Mouse (Mus musculus) large intestine, adult 2 months (tissue): ENCODE results near the gene Lrrc23. TPM values are rescaled to one million over a fixed set of nuclear protein-coding genes. Genes with fewer than 3 reads are reported as not detected.
A peak's percentile ranks its signal among the peaks of the same experiment; 100 is the strongest.
"Not testable (repeated sequence)": the region's sequence is repeated elsewhere in the genome, so short reads cannot be mapped to it uniquely, and the experiment has no call there.

Source experiments
- DNase-seq: peaks from one replicate; pipeline ENCODE4 v3.0.0-alpha.2; 2012; ENCODE audit warnings: low read depth, low spot score
- WGBS: fragments of 180-500 bp; shearing (Covaris S2); methylation state at CpG from one replicate; pipeline ENCODE4 v1.1.7; 2018; 5-methylcytosine and 5-hydroxymethylcytosine counted together
- polyA plus RNA-seq: library from polyadenylated mRNA; depleted of rRNA; stranded (reverse); fragments of >200 nt; gene quantifications from 2 replicates; pipeline ENCODE4 v1.2.3, GENCODE M21; 2012

The Lrrc23 gene
- polyA plus RNA-seq, 1 experiment: 0.47 TPM

GRCm38 (mm10) chr6:124808358-124809012, 29.0 kb upstream of the Lrrc23 start, which contains the start of gene Spsb2:
Gene Spsb2 (plus strand): TSS chr6:124808661.
- 1% methylated on average over 29 of the region's 29 CpGs for WGBS
- DNase-seq: no peak

GRCm38 (mm10) chr6:124807986-124808357, 28.4 kb upstream of the Lrrc23 start:
- DNase-seq: no peak
- WGBS: 46% methylated on average over 6 of the region's 6 CpGs

GRCm38 (mm10) chr6:124807366-124807765, 27.8 kb upstream of the Lrrc23 start:
- 71% methylated on average over 4 of the region's 4 CpGs for WGBS
- no peak for DNase-seq

DNA sequence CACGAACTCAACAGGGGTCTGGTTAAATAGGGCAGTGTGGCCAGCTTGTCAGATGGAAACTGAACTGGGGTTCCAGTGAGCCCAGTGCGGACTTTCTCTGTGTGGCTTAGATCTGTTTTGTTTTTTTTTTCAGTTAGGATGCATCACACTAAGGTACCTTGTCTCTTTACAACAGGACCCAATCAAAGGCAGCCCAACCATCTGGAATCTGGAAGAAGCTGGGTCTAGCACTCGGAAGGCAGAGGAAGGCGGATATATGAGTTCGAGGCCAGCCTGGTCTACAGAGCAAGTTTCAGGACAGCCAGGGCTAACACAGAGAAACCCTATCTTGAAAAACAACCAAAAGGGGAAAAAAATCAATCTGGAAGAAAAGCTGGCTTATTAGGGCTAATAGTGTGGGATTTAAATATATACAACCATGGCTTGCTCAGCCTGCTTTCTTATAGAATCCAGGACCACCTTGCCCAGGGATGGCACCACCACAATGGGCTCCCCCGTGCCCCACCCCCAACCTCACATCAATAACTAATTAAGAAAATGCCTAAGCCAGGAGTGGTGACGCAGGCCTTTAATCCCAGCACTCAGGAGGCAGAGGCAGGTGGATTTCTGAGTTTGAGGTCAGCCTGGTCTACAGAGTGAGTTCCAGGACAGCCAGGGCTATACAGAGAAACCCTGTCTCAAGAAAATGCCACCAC, 27.1 kb upstream of the Lrrc23 start:
- WGBS: 75% methylated on average over 7 of the region's 7 CpGs
- no peak for DNase-seq

DNA sequence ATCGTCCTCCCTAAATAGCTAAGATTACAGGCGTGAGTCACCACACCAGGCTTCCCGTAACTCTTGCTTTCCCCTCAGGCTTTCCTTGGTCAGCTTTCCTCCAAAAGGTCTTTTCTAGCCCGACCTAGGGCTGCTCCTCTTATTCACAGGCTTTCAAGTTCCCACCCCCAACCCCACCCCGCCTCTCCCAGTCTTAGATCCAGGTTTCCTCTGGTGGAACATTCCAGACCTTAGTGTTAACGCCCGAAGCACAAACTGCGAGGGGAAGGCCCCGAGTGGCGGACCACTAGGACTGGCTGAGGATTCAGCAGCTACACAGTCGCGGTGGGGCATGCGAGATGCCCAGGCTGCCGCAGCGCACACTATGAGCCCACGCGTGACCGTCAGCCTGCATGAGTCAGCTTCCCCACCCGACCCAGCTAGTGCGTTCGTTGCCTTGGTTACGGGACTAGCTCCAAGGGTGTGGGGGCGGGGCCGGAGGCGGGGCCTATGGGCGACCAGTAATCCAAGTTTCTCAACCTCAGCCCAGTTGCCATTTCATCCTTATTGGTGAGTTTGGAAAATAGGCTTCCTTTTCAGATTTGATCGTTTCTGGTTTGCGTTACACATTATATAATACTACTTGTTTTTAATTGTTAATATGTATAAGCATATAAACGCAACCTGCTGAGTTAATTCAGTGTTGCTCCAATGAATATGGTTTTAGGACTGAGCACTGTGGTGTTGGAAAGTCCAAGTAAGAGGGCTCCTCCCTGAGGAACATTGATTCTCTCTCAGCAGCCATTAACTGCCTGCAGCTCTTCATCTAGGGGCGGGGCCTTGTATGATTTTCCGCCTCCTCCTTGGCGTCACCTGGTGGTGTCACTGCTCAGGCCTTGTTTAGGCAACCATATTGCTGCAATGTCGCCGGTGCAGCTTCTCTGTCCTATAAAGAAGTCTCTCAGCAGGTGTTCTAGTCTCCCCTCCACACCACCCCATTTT, 26.1 kb upstream of the Lrrc23 start:
- WGBS: under 1% methylated on average over 34 of the region's 34 CpGs
- peak; percentile 96 for DNase-seq

DNA sequence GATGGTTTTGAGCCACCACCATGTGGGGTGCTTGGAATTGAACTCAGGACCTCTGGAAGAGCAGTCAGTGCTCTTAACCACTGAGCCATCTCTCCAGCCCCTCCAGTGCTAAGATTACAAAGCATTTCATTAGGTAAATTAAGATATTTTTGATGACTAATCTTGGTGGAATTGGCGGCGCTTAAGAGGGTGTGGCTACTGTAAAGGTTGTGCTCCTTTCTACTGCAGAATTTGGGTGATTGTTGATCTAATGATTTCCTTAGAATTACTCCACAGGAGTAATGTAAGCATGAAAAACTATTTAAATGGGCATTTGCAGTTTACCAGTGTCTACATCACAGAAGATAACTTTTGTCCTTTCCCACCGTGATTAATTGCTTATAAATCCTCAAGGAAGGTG, 24.8 kb upstream of the Lrrc23 start:
- whole genome bisulfite sequencing: 68% methylated on average over 3 of the region's 3 CpGs
- DNase-seq: no peak

GRCm38 (mm10) chr6:124803691-124804090, 24.2 kb upstream of the Lrrc23 start:
- not testable (repeated sequence) for DNase-seq
- WGBS: 98% methylated on average over 4 of the region's 4 CpGs

DNA sequence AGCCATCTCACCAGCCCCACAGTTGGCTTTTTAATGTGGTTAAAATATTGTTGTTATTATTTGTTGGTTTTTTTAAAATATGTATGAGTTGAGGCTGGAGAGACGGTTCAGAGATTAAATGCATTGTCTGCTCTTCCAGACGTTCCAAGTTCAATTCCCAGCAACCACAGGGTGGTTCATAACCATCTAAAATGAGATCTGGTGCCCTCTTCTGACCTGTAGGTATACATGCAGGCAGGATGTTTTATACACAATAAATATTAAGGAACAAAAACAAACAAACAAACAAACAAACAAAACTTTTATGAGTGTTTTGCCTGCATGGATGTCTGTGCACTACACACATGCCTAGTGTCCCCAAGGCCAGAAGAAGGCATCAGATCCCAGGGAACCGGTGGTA, 23.5 kb upstream of the Lrrc23 start:
- no peak for DNase-seq
- 75% methylated on average over 3 of the region's 3 CpGs for WGBS

GRCm38 (mm10) chr6:124802400-124802799, 22.9 kb upstream of the Lrrc23 start:
- WGBS: 11% methylated on average over 7 of the region's 9 CpGs
- DNase-seq: not testable (repeated sequence)

DNA sequence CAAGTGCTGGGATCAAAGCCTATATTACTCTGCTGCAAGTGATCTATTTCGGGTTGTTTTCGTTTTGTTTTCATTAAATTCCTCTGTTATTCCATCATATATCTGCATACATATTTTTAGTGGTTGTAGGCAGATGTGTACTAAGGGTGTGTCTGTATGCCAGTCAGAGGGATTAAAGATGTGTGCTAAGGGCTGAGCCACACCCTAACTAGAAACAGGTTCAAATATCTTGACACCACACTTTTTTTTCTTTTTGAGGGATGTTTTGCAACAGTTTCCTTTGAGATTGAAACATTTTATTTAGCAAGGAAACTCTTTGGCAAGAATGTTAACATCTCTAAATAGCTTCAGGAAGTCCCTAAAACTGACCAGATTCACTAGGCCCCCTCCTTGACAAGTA, 16.7 kb upstream of the Lrrc23 start:
- WGBS: 23% methylated on average over 2 of the region's 2 CpGs
- no peak for DNase-seq

DNA sequence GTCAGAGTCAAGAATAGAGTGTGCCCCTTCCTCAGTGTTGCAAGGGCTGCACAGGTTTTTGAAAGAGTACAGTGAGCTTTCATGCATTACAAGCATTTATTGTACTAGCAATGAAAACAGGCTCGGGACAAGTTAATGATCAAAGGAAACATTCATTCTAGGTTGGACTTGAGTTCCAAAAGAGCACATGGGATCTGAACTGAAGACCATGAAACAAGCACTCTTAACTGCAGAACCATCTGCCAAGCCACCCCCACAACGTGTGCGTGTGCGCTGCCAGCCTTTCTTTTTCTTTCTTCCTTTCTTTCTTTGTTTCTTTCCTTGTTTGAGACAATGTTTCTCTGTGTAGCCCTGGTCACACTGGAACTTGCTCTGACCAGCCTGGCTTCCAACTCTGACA, 16.3 kb upstream of the Lrrc23 start:
- DNase-seq: no peak
- 34% methylated on average over 4 of the region's 4 CpGs for WGBS

- WGBS: 88% methylated on average over 3 of the region's 3 CpGs
- DNase-seq: no peak
These were observed 12.4 kb upstream of the Lrrc23 start for GRCm38 (mm10) chr6:124791911-124792310.

DNA sequence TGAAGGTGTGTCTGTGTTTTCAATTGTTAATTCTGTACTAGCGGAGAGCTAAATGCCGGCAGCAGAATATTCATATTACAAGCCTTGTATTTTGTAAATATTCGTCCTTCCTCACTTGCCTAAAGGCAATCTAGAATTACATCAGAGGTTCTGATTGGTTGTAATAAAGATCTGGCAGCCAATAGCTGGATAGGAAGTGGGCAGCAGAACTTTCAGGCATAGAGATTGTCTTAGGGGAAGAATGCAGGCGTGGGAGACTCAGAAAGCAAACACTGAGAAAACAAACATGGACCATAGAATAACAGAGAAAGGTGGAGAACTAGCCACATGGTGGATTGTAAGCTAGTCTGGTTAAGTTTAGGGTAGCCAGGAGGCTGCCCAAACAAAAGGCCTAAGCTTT, 10.6 kb upstream of the Lrrc23 start:
- WGBS: 44% methylated on average over 4 of the region's 4 CpGs
- DNase-seq: no peak

- WGBS: 87% methylated on average over 4 of the region's 4 CpGs
- no peak for DNase-seq
These were observed 10.0 kb upstream of the Lrrc23 start for GRCm38 (mm10) chr6:124789519-124789918.

DNA sequence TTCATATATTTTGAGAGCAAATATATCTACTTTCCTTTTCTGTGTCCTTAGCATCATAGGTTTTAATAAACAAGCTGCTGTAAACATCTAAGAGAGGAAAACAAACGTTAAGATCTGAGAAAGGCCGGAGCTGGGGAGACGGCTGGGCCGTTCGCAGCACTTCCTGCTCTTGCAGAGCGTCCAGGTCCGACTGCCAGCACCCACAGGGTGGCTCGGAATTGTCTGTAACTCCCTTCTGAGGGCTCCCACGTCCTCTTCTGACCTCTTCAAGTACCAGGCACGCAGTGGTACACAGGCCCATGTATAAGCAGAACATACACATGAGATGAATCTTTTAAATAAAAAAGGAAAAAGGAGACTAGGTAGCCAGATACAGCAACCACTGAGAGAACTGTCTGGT, 8.2 kb upstream of the Lrrc23 start:
- DNase-seq: no peak
- WGBS: 83% methylated on average over 10 of the region's 10 CpGs

- DNase-seq: no peak
These were observed 7.4 kb upstream of the Lrrc23 start for GRCm38 (mm10) chr6:124786756-124787420.

DNA sequence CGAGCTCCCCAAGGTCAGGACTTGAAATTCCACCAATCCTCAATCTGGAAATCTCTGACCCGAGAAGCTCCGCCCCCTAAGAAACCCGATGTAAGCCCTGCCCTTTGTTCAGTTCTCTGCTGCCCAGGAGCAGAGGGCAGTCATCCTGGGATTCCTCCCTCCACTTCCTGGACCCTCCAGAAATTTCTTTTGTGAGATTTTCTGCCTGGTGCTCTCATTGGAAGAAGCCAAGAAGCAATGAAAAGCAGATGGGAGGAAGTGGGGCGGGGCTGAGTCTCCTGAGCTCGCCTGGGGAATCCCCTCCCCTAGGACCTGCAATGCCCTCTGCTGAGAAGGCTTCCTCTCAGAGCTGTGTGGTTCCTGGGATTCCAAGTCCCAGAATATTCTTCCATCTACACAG, 2.9 kb upstream of the Lrrc23 start:
- 9% methylated on average over 6 of the region's 6 CpGs for WGBS
- no peak for DNase-seq

More at GRCm38 (mm10) chr6:124786756-124787420, 7.4 kb upstream of the Lrrc23 start:
- WGBS: 32% methylated on average over 8 of the region's 8 CpGs

GRCm38 (mm10) chr6:124780917-124781316, 1.4 kb upstream of the Lrrc23 start:
- no peak for DNase-seq
- 90% methylated on average over 7 of the region's 7 CpGs for WGBS

DNA sequence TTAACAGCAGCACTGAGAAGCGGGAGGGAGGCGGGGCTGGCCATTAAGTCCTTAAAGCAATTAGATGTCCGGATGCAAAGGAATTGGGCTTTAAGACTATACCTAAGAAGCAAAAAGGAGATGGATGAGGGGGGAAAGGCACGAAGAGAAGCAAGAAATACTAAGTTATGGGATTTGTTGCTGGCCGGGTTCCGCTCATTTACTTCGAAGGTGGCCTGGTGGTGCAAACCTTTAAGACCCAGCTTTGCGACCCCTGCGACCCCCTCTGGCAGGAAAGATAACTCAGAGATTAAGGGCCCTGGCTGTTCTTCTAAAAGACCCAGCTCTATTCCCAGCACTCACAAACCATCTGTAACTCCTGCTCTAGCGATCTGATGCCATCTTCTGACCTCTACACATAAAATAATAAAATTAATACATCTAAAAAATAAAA, 473 bp upstream of the Lrrc23 start:
- no peak for DNase-seq
- 16% methylated on average over 10 of the region's 10 CpGs for WGBS

DNA sequence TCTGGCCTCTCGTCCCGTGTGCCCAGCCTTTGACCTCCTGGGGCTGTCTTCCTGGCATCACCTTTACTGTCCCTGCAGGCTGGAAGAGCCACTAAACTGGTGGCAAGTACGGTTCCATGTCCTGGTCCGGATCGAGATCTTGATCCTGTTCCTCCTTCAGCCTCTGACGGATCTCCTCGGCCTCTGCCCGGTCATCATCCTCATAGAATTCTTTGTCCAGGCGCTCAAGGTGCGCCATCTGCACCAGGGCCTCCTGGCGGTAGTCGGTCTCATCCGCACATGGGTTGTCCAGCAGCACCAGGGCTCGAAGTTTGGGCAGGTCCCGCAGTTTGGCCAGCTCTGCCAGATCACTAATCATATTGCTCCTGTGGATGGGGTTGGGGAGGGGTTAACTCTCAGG, 9.0 kb downstream of the Lrrc23 start:
- 92% methylated on average over 15 of the region's 15 CpGs for WGBS
- DNase-seq: no peak
